Mouse (Mus musculus) hindbrain, embryonic 16.5 days (tissue): ENCODE results near the gene Vmn2r110. TPM values are rescaled to one million over a fixed set of nuclear protein-coding genes. Genes with fewer than 3 reads are reported as not detected.

Source experiments
- ATAC-seq: fragments of 200-750 bp; cut with Nextera tagmentation; 2 replicates; pipeline ENCODE4 v1.8.0; 2017; ENCODE audit warnings: moderate TSS enrichment, moderate library complexity
- H3K27ac ChIP-seq: fragments of 300-500 bp; sonication (generic); 2 replicates; pipeline ENCODE4 v1.5.1; 2014; ENCODE audit warnings: low read depth, mild to moderate bottlenecking, control low read depth, low read length, moderate library complexity
- H3K27me3 ChIP-seq: fragments of 300-500 bp; sonication (generic); replicated peaks from 2 replicates; pipeline ENCODE4 v1.6.1; 2014; ENCODE audit warnings: low read length; ENCODE audit not compliant: control insufficient read depth, insufficient read depth
- H3K36me3 ChIP-seq: fragments of 300-500 bp; sonication (generic); 2 replicates; pipeline ENCODE4 v1.6.1; 2014; ENCODE audit warnings: mild to moderate bottlenecking, low read length, moderate library complexity, mixed read lengths; ENCODE audit not compliant: control insufficient read depth, insufficient read depth
- H3K4me1 ChIP-seq: fragments of 300-500 bp; sonication (generic); 2 replicates; pipeline ENCODE4 v1.6.1; 2014; ENCODE audit warnings: low read depth, low read length; ENCODE audit not compliant: control insufficient read depth, insufficient read depth
- H3K4me2 ChIP-seq: fragments of 300-500 bp; sonication (generic); 2 replicates; pipeline ENCODE4 v1.6.1; 2014; ENCODE audit warnings: mild to moderate bottlenecking, low read length, control low read depth, moderate library complexity
- H3K4me3 ChIP-seq: fragments of 300-500 bp; sonication (generic); 2 replicates; pipeline ENCODE4 v1.5.1; 2014; ENCODE audit warnings: mild to moderate bottlenecking, low read length, control low read depth, moderate library complexity
- H3K9ac ChIP-seq: fragments of 300-500 bp; sonication (generic); 2 replicates; pipeline ENCODE4 v1.6.1; 2014; ENCODE audit warnings: low read depth, mild to moderate bottlenecking, control low read depth, low read length, moderate library complexity
- H3K9me3 ChIP-seq: fragments of 300-500 bp; sonication (generic); 2 replicates; pipeline ENCODE4 v1.6.1; 2014; ENCODE audit warnings: mild to moderate bottlenecking, low read length, moderate library complexity; ENCODE audit not compliant: control insufficient read depth
- WGBS: fragments of 180-500 bp; shearing (Covaris S2); extraction: QIAGEN DNeasy Blood & Tissue Kit; methylation state at CpG from one replicate; pipeline ENCODE4 v1.1.7; 2014; 5-methylcytosine and 5-hydroxymethylcytosine counted together
- polyA plus RNA-seq: library from polyadenylated mRNA; unstranded; fragments of >200 nt; fragmentation: Nextera tagmentation; extraction: Ambion mirVana; gene quantifications from 2 replicates; pipeline ENCODE4 v1.2.1, GENCODE M21; 2015

Gene Vmn2r110
- not detected in 2 replicates for polyA plus RNA-seq

- no peak for ATAC-seq
- 33% methylated on average over 1 of the region's 1 CpGs for WGBS
- no peak within 1 kb of the TSS for H3K9ac ChIP-seq
Observed at GRCm38 (mm10) chr17:20596323-20596722, at the start of gene Vmn2r110. Vmn2r110 (minus strand) TSS chr17:20596423.

GRCm38 (mm10) chr17:20624777-20625176 is 28.6 kb upstream of the Vmn2r110 start, which contains the start of gene Fpr-rs3:
Fpr-rs3 (minus strand) TSS chr17:20624877.
- no peaks in the 10 kb centered on the region for H3K4me1 ChIP-seq
- H3K36me3 ChIP-seq, result no peaks in the 10 kb centered on the region
- no peak within 1 kb of the TSS for H3K9ac ChIP-seq
- H3K9me3 ChIP-seq, result peaks cover 18% of the 10 kb centered on the region
- no peaks in the 10 kb centered on the region for H3K27me3 ChIP-seq
- no peak for ATAC-seq
- H3K4me3 ChIP-seq, result no peak within 1 kb of the TSS
- H3K4me2 ChIP-seq, result no peak within 1 kb of the TSS
- no peak within 1 kb of the TSS for H3K27ac ChIP-seq

More at GRCm38 (mm10) chr17:20596323-20596722, at the start of gene Vmn2r110:
- no peaks in the 10 kb centered on the region for H3K27me3 ChIP-seq
- H3K9me3 ChIP-seq, result 0 out of 2 replicates have a peak, but pooled peaks cover 7% of the 10 kb centered on the region
- H3K27ac ChIP-seq, result no peak within 1 kb of the TSS
- H3K4me2 ChIP-seq, result no peak within 1 kb of the TSS
- H3K4me1 ChIP-seq, result no peaks in the 10 kb centered on the region
- no peaks in the 10 kb centered on the region for H3K36me3 ChIP-seq
- no peak within 1 kb of the TSS for H3K4me3 ChIP-seq

GRCm38 (mm10) chr17:20564656-20565055 is 31.6 kb downstream of the Vmn2r110 start, which contains the start of gene Vmn2r109:
Vmn2r109 (minus strand) TSS chr17:20564756.
- H3K27me3 ChIP-seq, result no peaks in the 10 kb centered on the region
- 87% methylated on average over 1 of the region's 1 CpGs for WGBS
- no peak within 1 kb of the TSS for H3K4me2 ChIP-seq
- no peak within 1 kb of the TSS for H3K27ac ChIP-seq
- no peaks in the 10 kb centered on the region for H3K4me1 ChIP-seq
- H3K9ac ChIP-seq, result no peak within 1 kb of the TSS
- H3K4me3 ChIP-seq, result no peak within 1 kb of the TSS
- H3K9me3 ChIP-seq, result no peaks in the 10 kb centered on the region
- H3K36me3 ChIP-seq, result no peaks in the 10 kb centered on the region
- no peak for ATAC-seq

Other genes starting within 250 kb of the Vmn2r110 start
- not detected in 2 replicates for gene Vmn1r224, start 182.3 kb downstream of the Vmn2r110 start, polyA plus RNA-seq
- gene Vmn2r108, start 115.1 kb downstream of the Vmn2r110 start, polyA plus RNA-seq, result not detected in 2 replicates
- gene Vmn1r225, start 98.3 kb downstream of the Vmn2r110 start, polyA plus RNA-seq, result not detected in 2 replicates
- not detected in 2 replicates for gene Vmn2r109, start 31.7 kb downstream of the Vmn2r110 start, polyA plus RNA-seq
- not detected in 2 replicates for gene Fpr-rs3, start 28.5 kb upstream of the Vmn2r110 start, polyA plus RNA-seq
- not detected in 2 replicates for gene Vmn1r226, start 86.4 kb upstream of the Vmn2r110 start, polyA plus RNA-seq
- gene Vmn1r227, start 133.4 kb upstream of the Vmn2r110 start, polyA plus RNA-seq, result not detected in 2 replicates
- not detected in 2 replicates for gene Vmn1r228, start 189.7 kb upstream of the Vmn2r110 start, polyA plus RNA-seq
- gene Vmn1r229, start 215.1 kb upstream of the Vmn2r110 start, polyA plus RNA-seq, result not detected in 2 replicates
- not detected in 2 replicates for gene Vmn1r230, start 244.0 kb upstream of the Vmn2r110 start, polyA plus RNA-seq